Mouse (Mus musculus) lung, postnatal 0 days (tissue): ENCODE measurements around the gene Stk38.

ENCODE experiments used
- CTCF ChIP-seq: IDR thresholded peaks from 2 replicates; pipeline ENCODE4 v1.5.1; 2016; ENCODE audit warnings: antibody characterized with exemption, mild to moderate bottlenecking
- EP300 ChIP-seq: IDR thresholded peaks from 2 replicates; pipeline ENCODE4 v1.6.1; 2016; ENCODE audit warnings: antibody characterized with exemption, mild to moderate bottlenecking, control low read depth

DNA sequence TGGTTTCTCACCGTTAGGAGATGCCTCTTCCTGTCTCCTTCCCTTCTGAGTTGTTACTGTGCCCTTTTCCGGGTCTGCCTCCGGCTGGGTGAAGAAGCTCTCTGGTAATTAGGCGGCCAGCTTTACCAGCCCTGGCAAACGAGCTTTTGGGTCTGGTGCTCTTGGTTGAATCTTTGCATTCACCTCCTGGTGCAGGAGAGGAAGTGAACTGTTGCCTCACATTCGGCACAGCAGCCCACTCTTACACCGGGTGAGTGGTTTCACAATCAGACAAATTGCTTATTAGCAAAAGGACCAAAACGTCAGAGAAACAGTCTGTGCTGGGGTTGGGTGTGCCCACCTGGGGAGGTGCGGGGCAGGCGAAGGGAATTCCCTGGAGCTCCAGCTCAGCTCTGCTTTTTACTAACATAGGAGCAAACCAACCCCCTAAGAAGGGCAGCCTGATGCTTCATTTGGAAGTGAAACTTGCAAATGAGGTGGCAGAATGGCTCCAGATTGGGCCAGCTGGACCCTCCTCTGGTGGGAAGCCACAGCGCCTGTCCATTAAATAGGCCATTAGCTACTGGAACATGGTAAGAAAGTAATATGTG lies 40.7 kb downstream of the Stk38 start:
- TF ChIP-seq CTCF (no peak), EP300 (no peak)
